Mouse (Mus musculus): ENCODE measurements around the gene Cyp2d34.

Cyp2d34 gene

GRCm38 (mm10) chr15:82620531-82621202 is at the start of gene Cyp2d34:
Cyp2d34 (minus strand) TSS chr15:82620946.
- in situ Hi-C loops (cut with MboI, MseI): no loop called here

- in situ Hi-C loops (cut with MboI, MseI): no loop called here
These were observed 35.6 kb upstream of the Cyp2d34 start for GRCm38 (mm10) chr15:82656346-82656745.

GRCm38 (mm10) chr15:82644371-82644770 is 23.6 kb upstream of the Cyp2d34 start:
- in situ Hi-C loops (cut with MboI, MseI): no loop called here

GRCm38 (mm10) chr15:82643771-82644170 is 23.0 kb upstream of the Cyp2d34 start:
- in situ Hi-C loops (cut with MboI, MseI): no loop called here

- in situ Hi-C loops (cut with MboI, MseI): no loop called here
These were observed 22.0 kb upstream of the Cyp2d34 start for GRCm38 (mm10) chr15:82642771-82643170.

- in situ Hi-C loops (cut with MboI, MseI): no loop called here
These were observed 21.2 kb upstream of the Cyp2d34 start for GRCm38 (mm10) chr15:82641921-82642320.

- in situ Hi-C loops (cut with MboI, MseI): no loop called here
These were observed 20.6 kb upstream of the Cyp2d34 start for GRCm38 (mm10) chr15:82641390-82641789.

- in situ Hi-C loops (cut with MboI, MseI): no loop called here
These were observed 19.5 kb upstream of the Cyp2d34 start for GRCm38 (mm10) chr15:82640201-82640600.

- in situ Hi-C loops (cut with MboI, MseI): no loop called here
These were observed 16.7 kb upstream of the Cyp2d34 start for GRCm38 (mm10) chr15:82637130-82638075.

GRCm38 (mm10) chr15:82634976-82635375 is 14.2 kb upstream of the Cyp2d34 start:
- in situ Hi-C loops (cut with MboI, MseI): no loop called here

GRCm38 (mm10) chr15:82621993-82622392 is 1.2 kb upstream of the Cyp2d34 start:
- in situ Hi-C loops (cut with MboI, MseI): no loop called here

GRCm38 (mm10) chr15:82618362-82619020 is 2.3 kb downstream of the Cyp2d34 start:
- in situ Hi-C loops (cut with MboI, MseI): loop anchor here in 1 of 2 experiments (5.0 kb wide), 1 partner anchor 96 kb away; no protein-coding TSS in a partner anchor

- in situ Hi-C loops (cut with MboI, MseI): no loop called here
These were observed 38.1 kb downstream of the Cyp2d34 start for GRCm38 (mm10) chr15:82582621-82583020.

GRCm38 (mm10) chr15:82579071-82579470 is 41.7 kb downstream of the Cyp2d34 start:
- in situ Hi-C loops (cut with MboI, MseI): no loop called here

- in situ Hi-C loops (cut with MboI, MseI): no loop called here
These were observed 47.9 kb downstream of the Cyp2d34 start for GRCm38 (mm10) chr15:82572856-82573255.
